Mouse (Mus musculus): ENCODE measurements around the gene Cracr2a. TPM values are rescaled to one million over a fixed set of nuclear protein-coding genes. Genes with fewer than 3 reads are reported as not detected.

The Cracr2a gene
- polyA plus RNA-seq, 1 experiment from 2014 or later, result 1.3 TPM

DNA sequence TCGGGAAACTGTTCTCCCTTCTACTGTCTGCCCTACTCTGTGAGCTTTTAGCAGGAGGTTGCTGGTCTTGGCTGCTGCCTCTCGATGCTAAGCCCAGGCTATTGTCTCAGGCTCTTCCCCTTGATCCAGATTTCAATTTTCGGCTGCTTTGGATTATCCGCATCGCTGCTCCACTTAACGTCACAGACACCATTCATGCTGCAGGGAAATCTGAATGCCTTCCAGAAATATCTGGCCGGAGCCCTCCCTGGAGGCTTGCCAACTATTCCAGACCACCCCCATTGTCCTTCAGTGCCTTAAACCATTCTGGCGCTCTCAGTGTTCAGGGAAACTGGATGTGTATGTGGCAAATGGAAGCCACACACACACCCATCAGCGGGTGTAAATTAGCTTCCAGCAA is 66.3 kb downstream of the Cracr2a start:
- no peak for ATAC-seq (ENCODE audit: insufficient number of reproducible peaks, insufficient read depth, low FRiP score, low read depth)
- Histone ChIP-seq H3K4me1 (ENCODE audit: control insufficient read depth in 2 of 2, insufficient read depth in 2 of 2, low read length in 2 of 2) (peaks cover 5 to 8% of the 10 kb centered on the region in 2 experiments; a peak in 3 of 4 replicates), H3K9ac (ENCODE audit: low read length) (no peak overlapping the region), H3K4me3 (ENCODE audit: control insufficient read depth in 1 of 2, insufficient read depth in 1 of 2, low read depth in 1 of 2, low read length in 2 of 2) (no peak overlapping the region), H3K4me2 (ENCODE audit: low read length) (peak overlapping the region; percentile 1; the same call in 1 of the 2 replicates), H3K27me3 (ENCODE audit: control insufficient read depth, insufficient read depth, low read length) (no peaks in the 10 kb centered on the region; the same call in 1 of the 2 replicates), H3K36me3 (ENCODE audit: control insufficient read depth, insufficient read depth, low read length) (no peaks in the 10 kb centered on the region), H3K9me3 (ENCODE audit: control insufficient read depth, low read length) (no peaks in the 10 kb centered on the region), H3K27ac (replicated peaks in 1 of 2; ENCODE audit: control insufficient read depth in 1 of 2, insufficient read depth in 1 of 2, low read depth in 2 of 2, low read length in 2 of 2) (no peak overlapping the region)
- WGBS, result 18% methylated on average over 9 of the region's 9 CpGs

DNA sequence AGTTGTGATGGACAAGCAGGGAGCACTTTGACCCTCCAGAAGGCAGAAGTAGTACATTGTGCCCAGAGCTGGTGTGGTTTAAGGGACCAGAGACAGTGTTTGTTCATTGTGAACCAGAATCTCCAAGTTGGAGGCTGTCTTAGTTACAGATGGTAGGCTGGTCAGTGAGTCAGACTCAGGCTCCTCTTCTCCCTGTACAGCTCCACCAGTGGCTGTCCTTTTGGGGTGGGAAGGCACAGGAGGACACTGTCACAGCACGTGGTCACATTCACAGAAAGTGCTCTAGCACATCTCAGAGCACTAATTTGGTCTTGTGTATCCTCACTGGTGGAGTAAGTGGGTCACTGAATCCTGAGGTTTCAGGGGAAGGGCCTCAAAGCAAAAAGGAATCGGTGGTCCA is 68.1 kb downstream of the Cracr2a start:
- H3K27ac ChIP-seq (replicated peaks in 1 of 2; ENCODE audit: control insufficient read depth in 1 of 2, insufficient read depth in 1 of 2, low read depth in 2 of 2, low read length in 2 of 2), result no peak overlapping the region
- WGBS, result 90% methylated on average over 2 of the region's 2 CpGs
- no peaks in the 10 kb centered on the region for H3K9me3 ChIP-seq (ENCODE audit: control insufficient read depth, low read length)
- no peaks in the 10 kb centered on the region for H3K36me3 ChIP-seq (ENCODE audit: control insufficient read depth, insufficient read depth, low read length)
- H3K4me1 ChIP-seq (ENCODE audit: control insufficient read depth in 2 of 2, insufficient read depth in 2 of 2, low read length in 2 of 2), result peaks cover 10 to 13% of the 10 kb centered on the region in 2 experiments; a peak in 3 of 4 replicates
- no peak overlapping the region for H3K4me3 ChIP-seq (ENCODE audit: control insufficient read depth in 1 of 2, insufficient read depth in 1 of 2, low read depth in 1 of 2, low read length in 2 of 2)
- no peaks in the 10 kb centered on the region; the same call in 1 of the 2 replicates for H3K27me3 ChIP-seq (ENCODE audit: control insufficient read depth, insufficient read depth, low read length)
- ATAC-seq (ENCODE audit: insufficient number of reproducible peaks, insufficient read depth, low FRiP score, low read depth), result no peak
- H3K9ac ChIP-seq (ENCODE audit: low read length), result no peak overlapping the region
- H3K4me2 ChIP-seq (ENCODE audit: low read length), result no peak overlapping the region

DNA sequence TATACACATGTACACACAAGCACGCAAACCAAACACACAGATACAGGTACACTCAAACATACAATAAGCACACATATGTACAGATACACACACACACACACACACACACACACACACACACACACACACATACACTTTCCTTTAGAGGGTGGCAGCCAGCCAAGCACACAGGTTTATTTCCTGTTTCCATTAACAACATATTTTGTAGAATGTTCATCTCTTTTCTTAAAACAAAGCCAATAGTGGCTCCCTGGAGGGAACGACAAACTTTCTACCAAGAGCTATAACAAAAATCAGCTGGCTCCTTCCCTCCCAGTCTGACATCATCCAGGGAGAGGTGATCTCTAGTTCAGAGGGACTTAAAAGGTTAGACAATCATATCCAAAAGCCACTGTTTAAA is 73.7 kb downstream of the Cracr2a start:
- no peak overlapping the region for H3K27ac ChIP-seq (replicated peaks in 1 of 2; ENCODE audit: control insufficient read depth in 1 of 2, insufficient read depth in 1 of 2, low read depth in 2 of 2, low read length in 2 of 2)
- H3K4me1 ChIP-seq (ENCODE audit: control insufficient read depth in 2 of 2, insufficient read depth in 2 of 2, low read length in 2 of 2), result peaks cover 5% of the 10 kb centered on the region in 2 experiments; a peak in 3 of 4 replicates
- H3K36me3 ChIP-seq (ENCODE audit: control insufficient read depth, insufficient read depth, low read length), result no peaks in the 10 kb centered on the region
- WGBS, result 67% methylated on average over 2 of the region's 2 CpGs
- H3K9me3 ChIP-seq (ENCODE audit: control insufficient read depth, low read length), result no peaks in the 10 kb centered on the region
- no peak overlapping the region for H3K4me2 ChIP-seq (ENCODE audit: low read length)
- H3K4me3 ChIP-seq (ENCODE audit: control insufficient read depth in 1 of 2, insufficient read depth in 1 of 2, low read depth in 1 of 2, low read length in 2 of 2), result no peak overlapping the region
- no peak for ATAC-seq (ENCODE audit: insufficient number of reproducible peaks, insufficient read depth, low FRiP score, low read depth)
- H3K9ac ChIP-seq (ENCODE audit: low read length), result no peak overlapping the region
- H3K27me3 ChIP-seq (ENCODE audit: control insufficient read depth, insufficient read depth, low read length), result no peaks in the 10 kb centered on the region; the same call in 1 of the 2 replicates

DNA sequence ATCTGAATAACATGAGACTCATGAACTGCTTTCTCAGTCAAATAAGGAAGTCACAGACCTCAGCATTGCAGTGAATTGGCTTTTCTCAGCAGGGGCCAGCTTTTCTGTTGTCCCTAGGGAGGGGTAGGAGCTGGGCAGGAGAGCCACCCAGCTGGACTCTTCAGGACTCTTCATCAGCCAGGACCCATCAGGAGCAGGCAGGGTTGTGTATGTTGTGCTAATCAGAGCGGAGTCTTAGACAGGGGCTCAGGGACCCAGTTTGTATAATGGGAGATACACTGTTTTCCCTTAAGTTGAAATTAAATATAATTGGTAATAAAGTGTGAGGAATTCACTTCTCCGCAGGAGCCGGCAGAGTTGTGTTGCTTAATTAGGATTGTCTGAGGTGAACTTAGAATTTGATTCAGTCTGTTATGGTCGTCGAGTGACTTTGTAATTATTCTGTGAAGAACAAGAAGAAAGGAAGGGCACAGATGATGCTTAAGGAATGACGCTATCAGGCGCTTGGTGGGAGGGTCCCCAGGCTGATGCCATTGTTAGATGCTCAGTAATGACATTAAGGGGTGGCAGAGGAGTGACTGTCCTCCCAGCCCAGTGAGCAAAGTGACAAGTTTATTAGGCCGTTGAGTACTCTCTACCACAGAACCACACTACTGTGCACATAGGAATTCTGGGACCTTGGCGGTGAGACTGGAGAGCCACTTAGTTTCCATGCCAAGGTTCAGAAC is 74.5 kb downstream of the Cracr2a start:
- ATAC-seq (ENCODE audit: insufficient number of reproducible peaks, insufficient read depth, low FRiP score, low read depth), result no peak; the same call in 1 of the 2 replicates
- Histone ChIP-seq H3K27ac (replicated peaks in 1 of 2; ENCODE audit: control insufficient read depth in 1 of 2, insufficient read depth in 1 of 2, low read depth in 2 of 2, low read length in 2 of 2) (no peak overlapping the region), H3K4me3 (ENCODE audit: control insufficient read depth in 1 of 2, insufficient read depth in 1 of 2, low read depth in 1 of 2, low read length in 2 of 2) (no peak overlapping the region), H3K36me3 (ENCODE audit: control insufficient read depth, insufficient read depth, low read length) (no peaks in the 10 kb centered on the region), H3K27me3 (ENCODE audit: control insufficient read depth, insufficient read depth, low read length) (no peaks in the 10 kb centered on the region), H3K4me2 (ENCODE audit: low read length) (no peak overlapping the region), H3K9me3 (ENCODE audit: control insufficient read depth, low read length) (no peaks in the 10 kb centered on the region), H3K4me1 (ENCODE audit: control insufficient read depth in 2 of 2, insufficient read depth in 2 of 2, low read length in 2 of 2) (peaks cover 5 to 8% of the 10 kb centered on the region in 2 experiments), H3K9ac (ENCODE audit: low read length) (no peak overlapping the region)
- WGBS, result 66% methylated on average over 9 of the region's 9 CpGs

DNA sequence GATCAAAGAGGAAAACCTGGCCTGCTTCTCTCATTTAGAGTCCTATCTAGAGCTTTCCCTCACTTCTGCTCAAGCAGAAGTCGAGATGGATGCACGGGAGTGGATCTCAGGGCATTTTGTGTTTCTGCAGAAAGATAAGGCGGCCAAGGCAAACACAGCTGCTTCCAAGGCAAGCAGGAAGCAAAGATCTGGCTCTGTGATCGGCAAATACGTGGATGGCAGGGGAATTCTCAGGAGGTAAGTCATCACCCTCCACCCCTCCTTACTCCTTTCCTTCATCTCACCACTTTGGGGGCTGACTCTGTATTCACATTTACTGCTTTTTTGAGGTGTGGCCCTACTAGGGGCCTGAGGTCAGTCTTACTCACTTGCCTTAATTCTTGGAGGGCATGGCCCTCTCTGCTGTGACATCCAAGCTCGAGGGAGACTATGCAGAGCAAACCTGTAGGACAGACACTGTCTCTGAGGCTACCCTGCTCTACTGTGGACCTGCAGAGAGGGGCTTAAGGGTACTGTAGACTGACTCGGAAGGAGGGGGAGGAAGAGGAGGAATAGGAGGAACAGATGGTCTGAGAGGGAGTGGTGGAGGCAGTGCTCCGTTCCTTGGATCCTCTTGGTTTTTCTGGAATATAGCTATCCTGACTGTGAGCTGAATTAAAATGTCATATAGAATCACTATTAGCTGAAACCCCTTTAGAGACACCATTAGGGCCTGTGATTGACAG is 80.1 kb downstream of the Cracr2a start:
- Histone ChIP-seq H3K27ac (replicated peaks in 1 of 2; ENCODE audit: control insufficient read depth in 1 of 2, insufficient read depth in 1 of 2, low read depth in 2 of 2, low read length in 2 of 2) (no peak overlapping the region), H3K36me3 (ENCODE audit: control insufficient read depth, insufficient read depth, low read length) (no peaks in the 10 kb centered on the region), H3K4me1 (ENCODE audit: control insufficient read depth in 2 of 2, insufficient read depth in 2 of 2, low read length in 2 of 2) (peaks cover 3 to 6% of the 10 kb centered on the region in 2 experiments; a peak in 3 of 4 replicates), H3K27me3 (ENCODE audit: control insufficient read depth, insufficient read depth, low read length) (no peaks in the 10 kb centered on the region), H3K9me3 (ENCODE audit: control insufficient read depth, low read length) (no peaks in the 10 kb centered on the region), H3K9ac (ENCODE audit: low read length) (no peak overlapping the region), H3K4me3 (ENCODE audit: control insufficient read depth in 1 of 2, insufficient read depth in 1 of 2, low read depth in 1 of 2, low read length in 2 of 2) (no peak overlapping the region), H3K4me2 (ENCODE audit: low read length) (no peak overlapping the region)
- 42% methylated on average over 8 of the region's 8 CpGs for WGBS
- ATAC-seq (ENCODE audit: insufficient number of reproducible peaks, insufficient read depth, low FRiP score, low read depth), result no peak

DNA sequence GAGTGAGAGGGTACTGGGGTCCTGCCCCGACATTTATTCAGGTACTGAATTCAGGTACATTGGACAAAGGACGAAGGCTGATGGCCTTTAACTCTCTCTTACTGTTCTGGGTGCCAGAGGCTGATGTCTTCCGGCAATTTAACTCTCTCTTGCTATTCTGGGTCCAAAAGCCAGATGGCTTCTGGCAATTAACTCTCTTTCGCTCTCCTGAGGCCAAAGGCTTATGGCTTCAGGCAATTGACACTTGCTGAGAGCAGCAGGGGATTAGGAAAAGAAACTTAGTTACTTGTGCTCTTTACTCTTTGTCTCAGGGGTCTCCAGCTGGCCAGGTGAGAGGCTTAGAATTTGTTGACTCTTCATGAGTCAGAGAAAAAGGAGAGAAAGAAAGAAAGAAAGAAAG is 94.8 kb downstream of the Cracr2a start:
- Histone ChIP-seq H3K9me3 (ENCODE audit: control insufficient read depth, low read length) (peaks cover 21% of the 10 kb centered on the region), H3K4me2 (ENCODE audit: low read length) (no peak overlapping the region), H3K4me1 (ENCODE audit: control insufficient read depth in 2 of 2, insufficient read depth in 2 of 2, low read length in 2 of 2) (peaks cover 0 to 4% of the 10 kb centered on the region in 2 experiments; a peak in 1 of 4 replicates), H3K4me3 (ENCODE audit: control insufficient read depth in 1 of 2, insufficient read depth in 1 of 2, low read depth in 1 of 2, low read length in 2 of 2) (no peak overlapping the region), H3K9ac (ENCODE audit: low read length) (no peak overlapping the region), H3K36me3 (ENCODE audit: control insufficient read depth, insufficient read depth, low read length) (no peaks in the 10 kb centered on the region), H3K27me3 (ENCODE audit: control insufficient read depth, insufficient read depth, low read length) (no peaks in the 10 kb centered on the region), H3K27ac (replicated peaks in 1 of 2; ENCODE audit: control insufficient read depth in 1 of 2, insufficient read depth in 1 of 2, low read depth in 2 of 2, low read length in 2 of 2) (no peak overlapping the region)
- no peak for ATAC-seq (ENCODE audit: insufficient number of reproducible peaks, insufficient read depth, low FRiP score, low read depth)
- WGBS, result 50% methylated on average over 4 of the region's 4 CpGs

DNA sequence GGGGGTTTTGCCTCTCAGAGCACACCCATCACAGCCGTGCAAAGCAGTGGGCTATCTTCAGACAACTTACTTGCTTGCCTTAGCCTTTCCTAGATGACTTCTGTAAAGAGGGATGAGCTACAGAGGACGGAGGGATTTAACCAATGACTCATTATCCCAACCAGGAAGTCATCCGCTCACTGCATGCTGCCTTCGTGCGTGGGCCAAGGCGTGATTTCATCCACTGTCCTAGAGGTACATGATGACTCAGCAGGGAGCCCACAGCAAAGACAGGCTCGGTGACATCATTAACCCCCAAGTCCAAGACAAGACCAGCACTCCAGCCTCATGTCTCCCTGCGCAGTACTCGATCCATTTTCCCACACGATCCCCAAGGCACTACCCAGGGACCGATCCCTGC is 96.0 kb downstream of the Cracr2a start:
- Histone ChIP-seq H3K9me3 (ENCODE audit: control insufficient read depth, low read length) (peaks cover 21% of the 10 kb centered on the region), H3K27ac (replicated peaks in 1 of 2; ENCODE audit: control insufficient read depth in 1 of 2, insufficient read depth in 1 of 2, low read depth in 2 of 2, low read length in 2 of 2) (no peak overlapping the region), H3K4me3 (ENCODE audit: control insufficient read depth in 1 of 2, insufficient read depth in 1 of 2, low read depth in 1 of 2, low read length in 2 of 2) (no peak overlapping the region), H3K27me3 (ENCODE audit: control insufficient read depth, insufficient read depth, low read length) (no peaks in the 10 kb centered on the region), H3K4me1 (ENCODE audit: control insufficient read depth in 2 of 2, insufficient read depth in 2 of 2, low read length in 2 of 2) (peaks cover 2 to 4% of the 10 kb centered on the region in 2 experiments; a peak in 2 of 4 replicates), H3K36me3 (ENCODE audit: control insufficient read depth, insufficient read depth, low read length) (no peaks in the 10 kb centered on the region), H3K4me2 (ENCODE audit: low read length) (no peak overlapping the region), H3K9ac (ENCODE audit: low read length) (no peak overlapping the region)
- 81% methylated on average over 11 of the region's 11 CpGs for WGBS
- ATAC-seq (ENCODE audit: insufficient number of reproducible peaks, insufficient read depth, low FRiP score, low read depth), result no peak

Measured in heart, embryonic 14.5 days (tissue).